Mouse (Mus musculus) layer of hippocampus, adult 8-10 months (tissue): Measurements from ENCODE around the gene Ppp2r2c. TPM values are rescaled to one million over a fixed set of nuclear protein-coding genes. Genes with fewer than 3 reads are reported as not detected.

Source experiments
- DNase-seq, 2 experiments: peaks; one replicate each; pipeline ENCODE4 v3.0.0; 2022; ENCODE audit warnings: low spot score in 2 of 2
- total RNA-seq, 4 experiments: library from RNA; stranded (reverse); gene quantifications; 2 replicates each; pipeline ENCODE4 v1.2.4; 2022

Gene Ppp2r2c
- total RNA-seq, 4 experiments from 2014 or later = 315 to 377 (median 346) TPM

GRCm38 (mm10) chr5:36895621-36896573, 27.6 kb downstream of the Ppp2r2c start:
- no peak for DNase-seq

DNA sequence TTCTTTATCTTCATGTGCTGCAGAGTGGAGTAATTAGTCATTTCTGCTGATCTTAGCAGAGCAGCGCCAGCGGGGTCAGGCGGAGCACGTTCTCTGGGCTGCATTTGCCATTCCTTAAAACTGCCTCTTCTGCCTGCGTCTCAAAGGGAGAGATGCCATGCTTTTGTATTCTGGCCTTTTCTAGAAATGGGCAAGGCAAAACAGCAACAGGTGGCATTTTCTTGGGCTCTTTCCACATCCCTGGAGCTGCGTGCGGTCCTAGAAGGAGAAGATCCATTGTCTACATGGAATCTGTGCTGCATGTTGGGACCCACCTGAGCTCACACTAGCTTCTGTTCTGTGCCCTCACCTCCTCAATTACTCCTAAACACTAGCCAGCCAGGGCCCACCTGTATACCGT, 29.7 kb downstream of the Ppp2r2c start:
- no peak for DNase-seq

GRCm38 (mm10) chr5:36898415-36899109, 30.2 kb downstream of the Ppp2r2c start:
- DNase-seq = no peak

DNA sequence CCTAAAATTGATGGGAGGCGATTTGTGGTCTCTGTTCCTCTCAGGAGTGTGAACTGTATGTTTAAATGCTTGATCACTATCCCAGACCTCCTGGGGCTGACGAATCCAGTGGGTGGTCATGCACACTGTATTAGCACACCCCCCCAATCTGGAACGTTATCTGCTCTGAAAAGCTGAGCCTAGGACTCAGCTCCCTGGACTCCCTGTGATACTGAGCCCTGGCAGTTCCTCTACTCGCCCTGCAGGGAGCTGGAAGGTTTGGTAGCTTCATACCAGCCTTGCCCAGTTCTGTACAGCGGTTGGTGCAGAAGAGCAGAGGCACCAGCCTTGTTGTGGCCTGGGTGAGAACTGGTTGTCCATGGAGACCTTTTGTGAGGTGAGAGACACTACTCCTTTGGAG, 31.1 kb downstream of the Ppp2r2c start:
- DNase-seq = no peak

- DNase-seq = no peak
Measured at GRCm38 (mm10) chr5:36900189-36900619, 31.9 kb downstream of the Ppp2r2c start.

GRCm38 (mm10) chr5:36902807-36903206, 34.5 kb downstream of the Ppp2r2c start:
- DNase-seq = no peak

- no peak for DNase-seq
Measured at GRCm38 (mm10) chr5:36904131-36904530, 35.8 kb downstream of the Ppp2r2c start.

DNA sequence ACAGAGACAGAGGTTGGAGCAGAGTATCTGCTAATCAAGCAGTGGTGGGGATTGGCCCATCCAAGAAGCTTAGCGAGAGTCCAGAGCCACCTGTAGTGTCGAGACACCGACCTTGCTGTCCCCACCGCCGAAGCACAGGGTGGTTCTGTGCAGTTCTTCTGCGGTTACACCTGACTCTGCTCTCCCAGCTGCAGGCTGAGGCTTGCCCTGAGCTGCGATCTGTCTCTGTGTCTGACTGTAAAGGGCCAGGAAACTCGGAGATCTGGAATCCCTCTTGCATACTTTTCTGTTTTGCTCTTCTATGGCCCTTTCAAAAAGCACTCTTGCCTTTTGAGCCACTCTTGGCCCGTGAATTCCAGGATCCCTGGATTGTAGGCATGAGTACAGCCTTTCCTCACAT, 36.4 kb downstream of the Ppp2r2c start:
- DNase-seq = no peak

DNA sequence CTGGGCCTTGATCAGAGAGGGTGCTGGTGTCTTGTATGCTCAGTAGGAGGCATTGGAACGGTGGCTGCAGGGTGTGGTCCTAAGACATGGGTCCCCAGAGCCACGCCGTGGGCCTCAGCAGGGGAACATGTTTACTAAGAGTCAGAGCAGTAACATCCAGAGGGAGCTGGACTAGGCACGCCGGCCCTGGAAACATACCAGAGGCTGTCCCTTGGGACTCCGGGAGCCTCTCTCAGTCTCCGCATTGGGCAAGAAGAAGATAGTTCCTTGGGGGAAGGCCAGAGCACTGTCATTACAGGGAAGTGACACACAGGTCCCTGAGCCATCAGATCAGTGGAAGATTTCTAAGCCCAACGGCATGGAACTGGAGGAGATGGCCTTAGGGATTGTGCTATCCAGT, 36.9 kb downstream of the Ppp2r2c start:
- DNase-seq = no peak

GRCm38 (mm10) chr5:36907695-36908094, 39.4 kb downstream of the Ppp2r2c start:
- no peak for DNase-seq

- DNase-seq = no peak
Measured at GRCm38 (mm10) chr5:36909545-36909944, 41.2 kb downstream of the Ppp2r2c start.

DNA sequence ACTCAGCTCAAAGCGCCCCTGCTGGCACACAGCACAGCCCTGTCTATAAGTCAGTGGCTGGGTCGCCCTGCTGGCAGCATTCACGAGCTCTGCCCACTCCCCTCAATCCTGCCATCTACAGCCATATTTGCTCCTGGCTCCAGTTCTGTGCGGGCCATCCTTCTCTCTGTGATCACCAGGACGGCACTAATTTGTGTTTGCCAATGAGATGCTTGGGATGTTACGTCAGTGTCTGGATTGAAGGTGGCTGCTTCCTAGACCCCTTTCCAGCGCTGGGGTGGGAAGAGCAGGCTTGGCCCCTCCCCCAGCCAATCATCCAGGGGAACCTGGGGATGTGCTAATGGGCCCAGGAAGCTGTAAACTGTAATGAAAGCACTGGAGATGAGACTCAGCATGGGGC, 42.7 kb downstream of the Ppp2r2c start:
- no peak for DNase-seq

DNA sequence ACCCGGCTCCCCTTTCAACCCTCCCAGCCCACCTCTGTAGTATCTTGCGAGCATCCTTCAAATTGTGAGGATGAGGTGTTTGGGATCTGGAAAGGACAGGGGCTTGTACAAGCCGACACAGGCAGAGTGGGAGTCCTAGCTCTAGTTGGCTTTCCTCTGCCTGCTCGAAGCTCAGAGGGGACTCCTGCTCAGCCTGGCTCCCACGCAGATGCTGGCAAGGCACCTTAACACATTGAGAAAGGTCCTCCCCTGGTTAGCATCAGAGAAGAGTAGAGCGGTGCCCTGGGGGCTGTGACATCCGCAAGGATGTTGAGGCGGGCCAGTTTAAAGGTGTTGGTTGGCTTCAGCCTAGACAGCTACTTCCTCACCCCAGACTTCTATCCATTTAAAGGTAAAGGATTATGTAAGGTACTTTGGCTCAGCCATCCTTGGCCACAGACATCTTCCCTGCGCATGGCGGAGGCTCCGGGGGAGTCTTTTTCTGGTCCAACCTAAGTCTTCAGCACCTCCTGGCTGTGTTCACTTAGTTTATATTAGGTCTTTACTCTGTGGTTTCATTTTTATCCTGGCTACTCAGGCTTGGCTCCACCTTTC, 43.5 kb downstream of the Ppp2r2c start:
- DNase-seq = no peak

GRCm38 (mm10) chr5:36912602-36913310, 44.4 kb downstream of the Ppp2r2c start:
- DNase-seq = no peak

DNA sequence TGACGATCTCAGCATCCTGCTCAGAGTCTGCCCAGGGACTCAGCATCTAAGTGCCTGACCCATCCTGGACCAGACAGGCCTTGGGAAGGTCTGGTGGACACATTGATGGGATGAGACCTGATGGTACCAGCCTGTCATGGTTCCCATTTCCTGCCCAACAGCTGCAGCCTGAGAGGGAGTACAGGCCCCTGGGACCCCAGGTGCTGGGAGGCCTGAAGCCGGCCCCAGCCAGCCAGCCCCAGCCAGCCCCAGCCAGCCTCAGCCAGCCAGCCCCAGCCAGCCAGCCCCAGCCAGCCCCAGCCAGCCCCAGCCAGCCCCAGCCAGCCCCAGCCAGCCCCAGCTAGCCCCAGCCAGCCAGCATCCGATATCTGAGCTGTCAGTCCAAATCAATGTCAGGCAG, 46.9 kb downstream of the Ppp2r2c start:
- no peak for DNase-seq

DNA sequence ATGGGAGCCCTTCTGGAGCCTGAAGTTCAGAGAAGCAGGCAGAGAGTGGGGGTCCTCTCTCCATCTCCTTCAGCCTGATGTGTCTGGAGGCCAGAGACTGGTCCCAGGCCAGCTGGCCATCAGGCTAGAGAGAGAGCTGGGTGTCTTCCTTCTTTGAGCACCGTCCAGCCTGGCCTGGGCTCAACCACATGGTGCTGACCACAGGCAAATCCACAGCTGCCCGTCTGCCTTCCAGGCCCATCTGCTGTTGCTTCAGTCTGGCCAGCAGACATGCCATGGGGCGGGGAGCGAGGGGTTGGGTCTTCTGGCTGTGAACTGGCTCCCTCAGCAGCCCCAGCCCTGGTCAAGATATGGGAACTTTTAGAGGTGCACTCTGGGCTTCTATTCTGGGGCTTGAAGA, 48.3 kb downstream of the Ppp2r2c start:
- DNase-seq = no peak

DNA sequence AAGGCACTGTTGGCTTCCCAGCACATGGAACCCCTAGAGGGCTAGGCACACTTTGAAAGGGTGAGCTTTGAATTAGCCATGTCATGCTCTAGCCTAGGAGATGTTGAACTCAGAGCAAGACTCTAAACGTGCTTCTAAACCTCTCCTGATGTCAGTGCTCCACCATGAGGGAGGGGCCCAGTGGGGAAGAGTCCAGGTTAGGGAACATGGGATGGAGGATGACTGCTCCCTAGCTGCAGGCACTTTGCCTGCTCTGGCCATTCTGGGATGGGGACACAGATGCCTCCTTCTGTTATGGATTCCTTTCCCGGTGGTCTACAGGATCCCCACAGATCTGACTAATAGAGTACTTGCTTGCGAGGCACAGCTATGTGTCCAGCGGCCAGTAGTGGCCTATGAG, 48.9 kb downstream of the Ppp2r2c start:
- no peak for DNase-seq

- no peak for DNase-seq
Measured at GRCm38 (mm10) chr5:36918016-36918415, 49.7 kb downstream of the Ppp2r2c start.

DNA sequence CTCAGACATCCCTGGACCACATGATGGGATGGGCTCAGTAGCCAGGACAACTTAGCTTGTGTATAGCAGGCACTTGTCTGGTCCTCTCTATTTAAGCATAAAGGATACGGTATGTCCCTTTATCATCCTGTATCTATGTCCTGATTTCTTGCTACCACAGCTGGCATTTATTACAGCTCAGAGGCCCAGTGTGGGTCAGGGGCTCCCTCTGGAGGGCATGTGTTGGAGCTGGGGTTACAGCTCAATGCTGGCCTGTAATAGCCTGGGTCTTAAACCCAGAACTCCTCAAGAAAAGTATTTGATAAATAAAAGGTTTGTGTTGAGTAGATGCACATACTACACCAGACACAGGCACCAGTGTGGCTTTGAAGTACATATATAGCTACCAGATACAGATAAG, 51.8 kb downstream of the Ppp2r2c start:
- no peak for DNase-seq

DNA sequence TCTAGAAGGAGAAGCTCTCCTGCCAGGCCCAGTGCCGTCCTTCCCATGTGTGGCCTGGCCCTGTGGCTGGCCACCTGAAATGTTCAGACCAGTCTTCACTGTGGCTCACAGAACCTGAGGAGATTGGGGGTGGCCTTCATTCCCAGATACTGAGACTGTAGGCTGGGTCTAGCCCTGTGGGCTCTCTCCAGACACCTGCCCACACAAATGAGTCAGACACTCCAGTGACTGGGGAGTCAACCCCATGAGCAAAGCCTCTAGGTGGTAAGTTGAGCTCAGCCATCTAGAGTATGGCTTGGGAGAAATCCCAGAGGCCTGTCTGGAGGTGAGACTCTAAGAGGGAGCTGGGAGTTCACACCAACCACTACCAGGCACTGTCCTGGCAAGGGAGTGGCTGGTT, 53.6 kb downstream of the Ppp2r2c start:
- no peak for DNase-seq

- DNase-seq = no peak
Measured at GRCm38 (mm10) chr5:36922811-36923210, 54.5 kb downstream of the Ppp2r2c start.
